Comparison of ENCODE assay signal across 8 mouse cellular contexts in genomic region chr8:85076993-85077392, GRCm38 (mm10). TPM values are rescaled to one million over a fixed set of nuclear protein-coding genes. Genes with fewer than 3 reads are reported as not detected.
DNase-seq lines count a peak whose midpoint lies in the region; ATAC-seq lines count a peak whose summit lies in the region.

No protein-coding gene starts in this region.

- no peak overlapping the region for H3K4me3 ChIP-seq in hindbrain, embryonic 10.5 days
- no peak overlapping the region for H3K4me3 ChIP-seq in hindbrain, embryonic 12.5 days
- H3K4me3 ChIP-seq in forebrain, embryonic 11.5 days (ENCODE audit: low read depth, low read length), result no peak overlapping the region
- H3K4me3 ChIP-seq in hindbrain, embryonic 11.5 days (ENCODE audit: low read depth, low read length), result no peak overlapping the region

- peaks cover 36% of the 10 kb centered on the region for H3K4me1 ChIP-seq in hindbrain, embryonic 10.5 days (replicated peaks)
- H3K4me1 ChIP-seq in hindbrain, embryonic 12.5 days, result peaks cover 19% of the 10 kb centered on the region
- peaks cover 8% of the 10 kb centered on the region; the same call in 1 of the 2 replicates for H3K4me1 ChIP-seq in forebrain, embryonic 11.5 days (replicated peaks; ENCODE audit: control insufficient read depth, insufficient read depth, low read length)
- no peaks in the 10 kb centered on the region; the same call in 1 of the 2 replicates for H3K4me1 ChIP-seq in hindbrain, embryonic 11.5 days (replicated peaks; ENCODE audit: control insufficient read depth, insufficient read depth, low read length)

- H3K27ac ChIP-seq in hindbrain, embryonic 10.5 days, result no peak overlapping the region
- H3K27ac ChIP-seq in hindbrain, embryonic 12.5 days, result no peak overlapping the region
- no peak overlapping the region for H3K27ac ChIP-seq in forebrain, embryonic 11.5 days (ENCODE audit: low read depth, low read length)
- no peak overlapping the region for H3K27ac ChIP-seq in hindbrain, embryonic 11.5 days (ENCODE audit: low read depth, low read length)

- peak; percentile 82 for DNase-seq in hindbrain, embryonic 10.5 days (ENCODE audit: low spot score)
- peak; percentile 50 for DNase-seq in brain, embryonic 18.5 days (ENCODE audit: low read depth, low spot score)
- peak; percentile 90 for DNase-seq in forebrain, embryonic 11.5 days (ENCODE audit: low spot score)
- peak; percentile 91 for DNase-seq in hindbrain, embryonic 11.5 days (ENCODE audit: low spot score)
- peak; percentile 81 to 84 for DNase-seq in left cerebral cortex, adult 18-20 months (ENCODE audit: low spot score in 2 of 2)
- DNase-seq in spleen, adult 18-20 months, result peak; percentile 58 to 67

- no peak for ATAC-seq in hindbrain, embryonic 12.5 days (ENCODE audit: low FRiP score)
- ATAC-seq in forebrain, embryonic 11.5 days (replicated peaks; ENCODE audit: low FRiP score), result peak; percentile 46; the same call in 1 of the 2 replicates
- ATAC-seq in hindbrain, embryonic 11.5 days (ENCODE audit: low FRiP score), result no peak
- ATAC-seq in megakaryocyte-erythroid progenitor cell, adult 5-6 weeks (replicated peaks; ENCODE audit: low FRiP score, low TSS enrichment, poor library complexity, severe bottlenecking), result 0 out of 2 replicates have a peak, but pooled peaks have one; percentile 42

- WGBS in hindbrain, embryonic 10.5 days, result 1% methylated on average over 2 of the region's 2 CpGs
- 0% methylated on average over 2 of the region's 2 CpGs for WGBS in hindbrain, embryonic 12.5 days
- 0% methylated on average over 2 of the region's 2 CpGs for WGBS in forebrain, embryonic 11.5 days
- 2% methylated on average over 2 of the region's 2 CpGs for WGBS in hindbrain, embryonic 11.5 days

- no peaks in the 10 kb centered on the region for H3K27me3 ChIP-seq in hindbrain, embryonic 10.5 days (ENCODE audit: insufficient read depth, poor library complexity, severe bottlenecking)
- H3K27me3 ChIP-seq in hindbrain, embryonic 12.5 days, result no peaks in the 10 kb centered on the region
- H3K27me3 ChIP-seq in forebrain, embryonic 11.5 days (ENCODE audit: control insufficient read depth, insufficient read depth, low read length), result no peaks in the 10 kb centered on the region
- no peaks in the 10 kb centered on the region for H3K27me3 ChIP-seq in hindbrain, embryonic 11.5 days (ENCODE audit: control insufficient read depth, insufficient read depth, low read length)

- H3K9ac ChIP-seq in hindbrain, embryonic 12.5 days, result no peak overlapping the region
- no peak overlapping the region for H3K9ac ChIP-seq in forebrain, embryonic 11.5 days (ENCODE audit: low read length)
- no peak overlapping the region for H3K9ac ChIP-seq in hindbrain, embryonic 11.5 days (ENCODE audit: low read depth, low read length)

- H3K36me3 ChIP-seq in hindbrain, embryonic 10.5 days, result peaks cover 62% of the 10 kb centered on the region
- H3K36me3 ChIP-seq in hindbrain, embryonic 12.5 days, result peaks cover 43% of the 10 kb centered on the region
- H3K36me3 ChIP-seq in forebrain, embryonic 11.5 days (ENCODE audit: control insufficient read depth, insufficient read depth, low read length), result peaks cover 2% of the 10 kb centered on the region; the same call in 1 of the 2 replicates
- peaks cover 6% of the 10 kb centered on the region; the same call in 1 of the 2 replicates for H3K36me3 ChIP-seq in hindbrain, embryonic 11.5 days (ENCODE audit: control insufficient read depth, insufficient read depth, low read length)

- H3K4me2 ChIP-seq in hindbrain, embryonic 12.5 days (replicated peaks), result no peak overlapping the region
- no peak overlapping the region for H3K4me2 ChIP-seq in forebrain, embryonic 11.5 days (ENCODE audit: low read depth, low read length, severe bottlenecking)
- H3K4me2 ChIP-seq in hindbrain, embryonic 11.5 days (replicated peaks; ENCODE audit: low read depth, low read length), result no peak overlapping the region

- no peaks in the 10 kb centered on the region for H3K9me3 ChIP-seq in hindbrain, embryonic 10.5 days
- H3K9me3 ChIP-seq in hindbrain, embryonic 12.5 days (replicated peaks), result no peaks in the 10 kb centered on the region
- no peaks in the 10 kb centered on the region for H3K9me3 ChIP-seq in forebrain, embryonic 11.5 days (ENCODE audit: control insufficient read depth, low read length)
- no peaks in the 10 kb centered on the region for H3K9me3 ChIP-seq in hindbrain, embryonic 11.5 days (ENCODE audit: control insufficient read depth, low read length)

RNA-seq across cellular contexts. Expression of gene Wdr83os, which starts 3.5 kb away (rescaled TPM):
- 134 and 136 TPM in 2 replicates for polyA plus RNA-seq in hindbrain, embryonic 10.5 days (2016; fragmentation: Nextera tagmentation; extraction: Ambion mirVana)
- polyA plus RNA-seq in hindbrain, embryonic 12.5 days (2016; fragmentation: Nextera tagmentation; extraction: Ambion mirVana), result 93.6 and 108 TPM in 2 replicates
- 123 and 125 TPM in 2 replicates for polyA plus RNA-seq in forebrain, embryonic 11.5 days (2014; fragmentation: Nextera tagmentation; extraction: Ambion mirVana)
- polyA plus RNA-seq in hindbrain, embryonic 11.5 days (2014; fragmentation: Nextera tagmentation; extraction: Ambion mirVana), result 116 and 123 TPM in 2 replicates
- 10 to 100 TPM; 58.4 to 64.3 TPM for total RNA-seq in left cerebral cortex, adult 18-20 months (2021)
- total RNA-seq in megakaryocyte-erythroid progenitor cell, adult 5-6 weeks (2014; fragmentation: Nextera tagmentation), result 172 and 250 TPM in 2 replicates
- total RNA-seq in megakaryocyte-erythroid progenitor cell, adult 5-6 weeks (2017), result 40.4 and 61.3 TPM in 2 replicates

RNA-seq across cellular contexts. Expression of gene Wdr83, which starts 4.1 kb away (rescaled TPM):
- polyA plus RNA-seq in hindbrain, embryonic 10.5 days (2016; fragmentation: Nextera tagmentation; extraction: Ambion mirVana), result 63.4 TPM in 2 replicates
- polyA plus RNA-seq in hindbrain, embryonic 12.5 days (2016; fragmentation: Nextera tagmentation; extraction: Ambion mirVana), result 46.0 and 48.4 TPM in 2 replicates
- polyA plus RNA-seq in forebrain, embryonic 11.5 days (2014; fragmentation: Nextera tagmentation; extraction: Ambion mirVana), result 47.3 and 57.4 TPM in 2 replicates
- polyA plus RNA-seq in hindbrain, embryonic 11.5 days (2014; fragmentation: Nextera tagmentation; extraction: Ambion mirVana), result 52.6 and 55.9 TPM in 2 replicates
- total RNA-seq in left cerebral cortex, adult 18-20 months (2021), result 10 to 100 TPM; 24.3 to 24.5 TPM
- total RNA-seq in megakaryocyte-erythroid progenitor cell, adult 5-6 weeks (2014; fragmentation: Nextera tagmentation), result 50.1 and 102 TPM in 2 replicates
- total RNA-seq in megakaryocyte-erythroid progenitor cell, adult 5-6 weeks (2017), result 23.1 and 25.2 TPM in 2 replicates

RNA-seq across cellular contexts. Expression of gene Dhps, which starts 5.4 kb away (rescaled TPM):
- 73.7 and 75.2 TPM in 2 replicates for polyA plus RNA-seq in hindbrain, embryonic 10.5 days (2016; fragmentation: Nextera tagmentation; extraction: Ambion mirVana)
- polyA plus RNA-seq in hindbrain, embryonic 12.5 days (2016; fragmentation: Nextera tagmentation; extraction: Ambion mirVana), result 69.2 and 76.9 TPM in 2 replicates
- polyA plus RNA-seq in forebrain, embryonic 11.5 days (2014; fragmentation: Nextera tagmentation; extraction: Ambion mirVana), result 63.5 and 68.5 TPM in 2 replicates
- polyA plus RNA-seq in hindbrain, embryonic 11.5 days (2014; fragmentation: Nextera tagmentation; extraction: Ambion mirVana), result 66.4 and 67.8 TPM in 2 replicates
- 10 to 100 TPM; 63.8 to 68.7 TPM for total RNA-seq in left cerebral cortex, adult 18-20 months (2021)
- total RNA-seq in megakaryocyte-erythroid progenitor cell, adult 5-6 weeks (2014; fragmentation: Nextera tagmentation), result 69.1 and 99.2 TPM in 2 replicates
- total RNA-seq in megakaryocyte-erythroid progenitor cell, adult 5-6 weeks (2017), result 15.0 and 17.6 TPM in 2 replicates

RNA-seq across cellular contexts. Expression of gene Man2b1, which starts 6.1 kb away (rescaled TPM):
- 19.8 and 23.1 TPM in 2 replicates for polyA plus RNA-seq in hindbrain, embryonic 10.5 days (2016; fragmentation: Nextera tagmentation; extraction: Ambion mirVana)
- polyA plus RNA-seq in hindbrain, embryonic 12.5 days (2016; fragmentation: Nextera tagmentation; extraction: Ambion mirVana), result 19.7 and 22.4 TPM in 2 replicates
- polyA plus RNA-seq in forebrain, embryonic 11.5 days (2014; fragmentation: Nextera tagmentation; extraction: Ambion mirVana), result 20.9 and 21.0 TPM in 2 replicates
- polyA plus RNA-seq in hindbrain, embryonic 11.5 days (2014; fragmentation: Nextera tagmentation; extraction: Ambion mirVana), result 16.7 and 16.9 TPM in 2 replicates
- 10 to 100 TPM; 30.8 to 36.9 TPM for total RNA-seq in left cerebral cortex, adult 18-20 months (2021)
- total RNA-seq in megakaryocyte-erythroid progenitor cell, adult 5-6 weeks (2014; fragmentation: Nextera tagmentation), result 30.8 and 30.9 TPM in 2 replicates
- 9.8 and 13.8 TPM in 2 replicates for total RNA-seq in megakaryocyte-erythroid progenitor cell, adult 5-6 weeks (2017)

RNA-seq across cellular contexts. Expression of gene Gm5741, which starts 9.2 kb away (rescaled TPM):
- 0.86 and 1.0 TPM in 2 replicates for polyA plus RNA-seq in hindbrain, embryonic 10.5 days (2016; fragmentation: Nextera tagmentation; extraction: Ambion mirVana)
- polyA plus RNA-seq in hindbrain, embryonic 12.5 days (2016; fragmentation: Nextera tagmentation; extraction: Ambion mirVana), result 0.85 and 1.2 TPM in 2 replicates
- polyA plus RNA-seq in forebrain, embryonic 11.5 days (2014; fragmentation: Nextera tagmentation; extraction: Ambion mirVana), result not detected in 2 replicates
- not detected in 2 replicates for polyA plus RNA-seq in hindbrain, embryonic 11.5 days (2014; fragmentation: Nextera tagmentation; extraction: Ambion mirVana)
- not detected for total RNA-seq in left cerebral cortex, adult 18-20 months (2021)
- not detected in 2 replicates for total RNA-seq in megakaryocyte-erythroid progenitor cell, adult 5-6 weeks (2014; fragmentation: Nextera tagmentation)
- total RNA-seq in megakaryocyte-erythroid progenitor cell, adult 5-6 weeks (2017), result not detected in 2 replicates

Comparison
In these comparisons a context has a peak if more than half of its experiments do, and no peak if none do; other contexts are left out.
1. ATAC-seq: peak in forebrain, embryonic 11.5 days (single experiment) and megakaryocyte-erythroid progenitor cell, adult 5-6 weeks (single experiment); none in hindbrain, embryonic 12.5 days (single experiment) and hindbrain, embryonic 11.5 days (single experiment).
2. Peak in every context shown above with its lines, with median percentiles within 50 percentile points of each other: DNase-seq.